Mouse (Mus musculus): ENCODE measurements at regions not wholly inside any gene's neighbourhood (a gene's known extent, or its start where the extent isn't known, plus 50 kb on each side); places are given as distances from the start of the nearest gene placed in this dataset.
"Not testable (repeated sequence)": the region's sequence is repeated elsewhere in the genome, so short reads cannot be mapped to it uniquely, and the experiment has no call there.

- in situ Hi-C loops (cut with MboI; ENCODE audit: low sequenced_read_pairs), result no loop called here
Observed at GRCm38 (mm10) chr8:34662532-34662931, 551.0 kb upstream of the Gm10131 start.

- in situ Hi-C loops (cut with MboI; ENCODE audit: low sequenced_read_pairs), result no loop called here
Observed at GRCm38 (mm10) chr8:34651750-34652149, 540.2 kb upstream of the Gm10131 start.

GRCm38 (mm10) chr8:34628221-34628620 is 516.7 kb upstream of the Gm10131 start:
- in situ Hi-C loops (cut with MboI; ENCODE audit: low sequenced_read_pairs), result not testable (repeated sequence)

GRCm38 (mm10) chr8:34625670-34626069 is 514.1 kb upstream of the Gm10131 start:
- in situ Hi-C loops (cut with MboI; ENCODE audit: low sequenced_read_pairs), result no loop called here

- in situ Hi-C loops (cut with MboI; ENCODE audit: low sequenced_read_pairs), result no loop called here
Observed at GRCm38 (mm10) chr8:34623783-34624182, 512.2 kb upstream of the Gm10131 start.

GRCm38 (mm10) chr8:34622177-34623114 is 510.9 kb upstream of the Gm10131 start:
- in situ Hi-C loops (cut with MboI; ENCODE audit: low sequenced_read_pairs), result no loop called here

GRCm38 (mm10) chr8:34618046-34618445 is 506.5 kb upstream of the Gm10131 start:
- in situ Hi-C loops (cut with MboI; ENCODE audit: low sequenced_read_pairs), result no loop called here

GRCm38 (mm10) chr8:34614987-34615386 is 503.4 kb upstream of the Gm10131 start:
- in situ Hi-C loops (cut with MboI; ENCODE audit: low sequenced_read_pairs), result no loop called here

- in situ Hi-C loops (cut with MboI; ENCODE audit: low sequenced_read_pairs), result no loop called here
Observed at GRCm38 (mm10) chr8:34614031-34614526, 502.5 kb upstream of the Gm10131 start.

GRCm38 (mm10) chr8:34613138-34613537 is 501.6 kb upstream of the Gm10131 start:
- in situ Hi-C loops (cut with MboI; ENCODE audit: low sequenced_read_pairs), result no loop called here

GRCm38 (mm10) chr8:34612396-34612795 is 500.9 kb upstream of the Gm10131 start:
- in situ Hi-C loops (cut with MboI; ENCODE audit: low sequenced_read_pairs), result no loop called here

- in situ Hi-C loops (cut with MboI; ENCODE audit: low sequenced_read_pairs), result no loop called here
Observed at GRCm38 (mm10) chr8:34610186-34610585, 498.6 kb upstream of the Gm10131 start.

GRCm38 (mm10) chr8:34607426-34607825 is 495.9 kb upstream of the Gm10131 start:
- in situ Hi-C loops (cut with MboI; ENCODE audit: low sequenced_read_pairs), result no loop called here

GRCm38 (mm10) chr8:34605031-34605430 is 493.5 kb upstream of the Gm10131 start:
- in situ Hi-C loops (cut with MboI; ENCODE audit: low sequenced_read_pairs), result no loop called here

- in situ Hi-C loops (cut with MboI; ENCODE audit: low sequenced_read_pairs), result no loop called here
Observed at GRCm38 (mm10) chr8:34604581-34604980, 493.0 kb upstream of the Gm10131 start.

GRCm38 (mm10) chr8:34601426-34601953 is 490.0 kb upstream of the Gm10131 start:
- in situ Hi-C loops (cut with MboI; ENCODE audit: low sequenced_read_pairs), result no loop called here

GRCm38 (mm10) chr8:34600880-34601279 is 489.3 kb upstream of the Gm10131 start:
- in situ Hi-C loops (cut with MboI; ENCODE audit: low sequenced_read_pairs), result no loop called here

- in situ Hi-C loops (cut with MboI; ENCODE audit: low sequenced_read_pairs), result no loop called here
Observed at GRCm38 (mm10) chr8:34596593-34596992, 485.1 kb upstream of the Gm10131 start.

GRCm38 (mm10) chr8:34590976-34591749 is 479.6 kb upstream of the Gm10131 start:
- in situ Hi-C loops (cut with MboI; ENCODE audit: low sequenced_read_pairs), result no loop called here

- in situ Hi-C loops (cut with MboI; ENCODE audit: low sequenced_read_pairs), result no loop called here
Observed at GRCm38 (mm10) chr8:34578043-34578442, 466.5 kb upstream of the Gm10131 start.

GRCm38 (mm10) chr8:34574009-34574408 is 462.5 kb upstream of the Gm10131 start:
- in situ Hi-C loops (cut with MboI; ENCODE audit: low sequenced_read_pairs), result no loop called here
